Mouse (Mus musculus): ENCODE measurements around the gene Diras1. TPM values are rescaled to one million over a fixed set of nuclear protein-coding genes. Genes with fewer than 3 reads are reported as not detected.
A peak's percentile ranks its signal among the peaks of the same experiment; 100 is the strongest.

The Diras1 gene
- total RNA-seq, 2 experiments from 2014 or later, result 0.51 TPM; not detected in 1

DNA sequence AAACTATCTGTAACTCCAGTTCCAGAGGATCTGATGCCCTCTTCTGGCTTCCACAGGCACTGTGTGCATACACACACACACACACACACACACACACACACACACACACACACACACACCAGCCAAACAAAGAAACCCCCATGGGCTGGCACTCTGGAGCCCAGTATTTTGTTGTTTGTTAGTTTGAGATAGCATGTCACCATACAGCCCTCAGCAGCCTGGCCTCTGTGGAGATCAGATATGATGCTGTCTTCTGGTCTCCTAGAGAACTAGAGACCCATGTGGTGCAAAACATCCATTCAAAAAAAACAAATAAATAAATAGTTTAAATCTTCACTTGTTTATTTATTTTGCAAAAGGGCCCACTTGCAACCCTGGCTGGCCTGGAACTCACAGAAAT is 2.8 kb upstream of the Diras1 start:
- DNase-seq, result no peak

DNA sequence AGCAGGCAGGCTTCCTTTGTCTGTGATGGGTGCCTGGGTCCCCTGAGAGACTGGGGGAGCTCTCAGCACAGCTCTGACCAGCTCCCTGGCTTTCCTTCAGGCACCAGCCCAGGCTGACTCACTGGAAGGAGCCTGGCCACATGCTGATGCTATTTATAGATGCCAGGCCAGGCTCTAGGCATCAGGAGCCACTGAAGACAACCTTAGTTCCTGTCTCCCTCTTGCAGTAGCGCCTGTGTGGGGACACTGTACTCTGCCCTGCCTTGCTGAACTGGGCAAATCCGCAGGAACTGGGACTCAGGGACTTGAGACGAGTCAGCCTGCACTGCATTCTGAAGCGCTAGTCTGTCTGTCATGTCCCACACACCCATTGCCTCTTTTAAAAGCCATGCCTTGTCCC is 1.9 kb upstream of the Diras1 start:
- peak; percentile 58 for DNase-seq

GRCm38 (mm10) chr10:81026857-81027256 is 1.4 kb upstream of the Diras1 start:
- DNase-seq, result no peak

- no peak for DNase-seq
These were observed 328 bp downstream of the Diras1 start for GRCm38 (mm10) chr10:81025047-81025621.

GRCm38 (mm10) chr10:81024346-81024937 is 1.0 kb downstream of the Diras1 start:
- DNase-seq, result no peak

GRCm38 (mm10) chr10:81022744-81023143 is 2.7 kb downstream of the Diras1 start:
- DNase-seq, result no peak

DNA sequence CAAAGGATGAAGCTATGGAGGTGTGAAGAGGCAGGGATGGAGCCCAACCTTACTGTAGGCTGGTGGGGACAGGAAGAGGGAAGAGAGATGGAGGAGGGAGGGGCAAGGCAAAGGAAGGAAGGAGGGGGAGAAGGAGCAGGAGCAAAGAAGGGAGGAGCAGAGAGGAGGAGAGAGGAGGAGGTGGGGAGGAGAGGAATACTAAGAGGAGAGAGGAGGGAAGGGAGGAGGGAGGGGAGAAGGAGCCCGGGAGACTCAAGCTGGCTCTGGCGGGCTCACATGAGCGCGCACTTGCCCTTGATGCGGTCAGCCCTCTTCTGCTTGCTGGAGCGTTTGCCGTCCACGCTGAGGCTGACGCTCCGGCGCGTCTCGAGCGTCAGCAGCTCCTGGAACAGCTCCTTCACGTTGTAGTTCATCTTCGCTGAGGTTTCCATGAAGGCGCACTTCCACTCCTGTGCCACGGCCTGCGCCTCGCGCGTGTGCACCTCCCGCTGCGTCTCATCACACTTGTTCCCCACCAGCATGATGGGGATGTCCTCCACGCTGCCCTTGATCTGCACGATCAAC is 3.8 kb downstream of the Diras1 start:
- no peak for DNase-seq

DNA sequence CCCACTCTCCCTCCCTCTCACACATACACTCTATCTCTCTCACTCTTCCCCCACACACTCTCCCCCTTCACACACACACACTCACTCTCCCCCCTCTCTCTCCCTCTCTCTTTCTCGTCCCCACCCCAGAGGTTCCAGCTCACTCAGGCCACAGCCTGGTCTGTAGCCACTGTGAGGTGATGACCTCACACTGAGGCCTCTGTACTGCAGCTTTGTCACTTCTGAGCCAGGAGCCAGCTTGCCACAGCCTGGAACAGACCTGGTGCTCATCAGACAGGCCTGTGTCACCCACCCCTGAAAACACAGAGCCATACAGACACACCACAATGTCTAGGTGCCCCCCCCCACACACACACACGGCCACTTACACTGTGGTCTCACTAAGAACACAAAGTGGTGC is 5.3 kb downstream of the Diras1 start:
- DNase-seq, result no peak

DNA sequence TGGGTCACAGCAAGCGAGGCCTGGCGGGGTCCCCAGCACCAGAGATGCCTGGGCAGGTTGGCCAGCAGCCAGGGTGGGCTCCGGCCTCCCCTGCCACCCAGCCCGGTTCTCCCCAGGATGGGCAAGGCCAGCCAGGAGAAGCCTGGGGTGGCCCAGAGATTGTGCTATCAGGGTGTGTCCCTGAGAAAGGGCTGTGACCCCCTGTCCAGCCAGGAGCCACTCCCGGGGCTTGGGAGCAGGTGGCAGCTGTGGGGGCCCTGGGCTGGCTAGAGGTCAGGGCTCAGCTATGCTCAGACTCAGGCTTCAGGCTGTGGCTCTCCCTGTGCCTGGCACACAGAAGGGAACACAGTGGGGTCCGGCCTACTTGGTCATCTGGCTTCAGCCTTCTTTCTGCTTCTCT is 5.8 kb downstream of the Diras1 start:
- DNase-seq, result no peak

- DNase-seq, result no peak
These were observed 7.1 kb downstream of the Diras1 start for GRCm38 (mm10) chr10:81018326-81018725.

GRCm38 (mm10) chr10:81016645-81017044 is 8.8 kb downstream of the Diras1 start:
- DNase-seq, result no peak

DNA sequence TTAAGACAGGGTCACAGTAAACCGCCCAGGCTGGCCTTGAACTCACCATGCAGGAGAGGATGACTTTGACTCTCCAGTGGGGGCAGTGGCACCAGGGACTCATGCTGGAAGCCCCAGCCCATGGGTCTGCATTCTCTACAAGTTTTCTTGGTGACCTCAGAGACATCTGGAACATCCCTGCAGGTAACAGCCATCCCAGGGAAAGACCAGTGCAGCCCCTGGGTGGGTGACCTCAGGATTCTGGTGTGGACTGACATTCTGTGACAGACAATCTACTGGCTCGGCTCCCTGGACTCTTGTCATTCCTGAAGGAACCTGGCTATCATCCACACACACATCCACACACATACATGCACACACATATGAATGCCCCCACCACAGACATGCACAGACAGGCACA is 9.8 kb downstream of the Diras1 start:
- no peak for DNase-seq

GRCm38 (mm10) chr10:81014393-81015384 is 10.8 kb downstream of the Diras1 start, which contains the start of gene Gng7:
Gene Gng7 (minus strand): TSS chr10:81014945.
- DNase-seq, result peak; percentile 94

- DNase-seq, result no peak
These were observed 14.6 kb downstream of the Diras1 start for GRCm38 (mm10) chr10:81010851-81011250.

DNA sequence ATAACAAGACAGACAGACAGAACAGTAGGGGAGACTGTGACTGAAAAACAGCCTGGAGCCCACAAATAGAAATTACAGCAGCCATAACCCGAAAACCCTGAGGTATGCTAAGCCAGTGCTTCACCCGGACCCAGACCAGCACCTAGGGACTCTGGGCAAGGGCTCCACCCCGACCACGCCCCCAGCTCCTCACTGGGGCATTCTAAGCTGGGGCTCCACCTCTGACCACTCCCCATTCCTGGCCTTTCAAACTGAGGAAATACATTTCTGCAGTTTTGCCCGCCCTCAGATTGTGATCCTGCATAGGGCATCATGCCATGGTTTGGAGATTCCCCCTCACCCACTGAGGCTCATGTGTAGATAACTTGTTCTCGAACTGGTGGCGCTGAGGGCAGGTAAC is 18.2 kb downstream of the Diras1 start:
- DNase-seq, result no peak

DNA sequence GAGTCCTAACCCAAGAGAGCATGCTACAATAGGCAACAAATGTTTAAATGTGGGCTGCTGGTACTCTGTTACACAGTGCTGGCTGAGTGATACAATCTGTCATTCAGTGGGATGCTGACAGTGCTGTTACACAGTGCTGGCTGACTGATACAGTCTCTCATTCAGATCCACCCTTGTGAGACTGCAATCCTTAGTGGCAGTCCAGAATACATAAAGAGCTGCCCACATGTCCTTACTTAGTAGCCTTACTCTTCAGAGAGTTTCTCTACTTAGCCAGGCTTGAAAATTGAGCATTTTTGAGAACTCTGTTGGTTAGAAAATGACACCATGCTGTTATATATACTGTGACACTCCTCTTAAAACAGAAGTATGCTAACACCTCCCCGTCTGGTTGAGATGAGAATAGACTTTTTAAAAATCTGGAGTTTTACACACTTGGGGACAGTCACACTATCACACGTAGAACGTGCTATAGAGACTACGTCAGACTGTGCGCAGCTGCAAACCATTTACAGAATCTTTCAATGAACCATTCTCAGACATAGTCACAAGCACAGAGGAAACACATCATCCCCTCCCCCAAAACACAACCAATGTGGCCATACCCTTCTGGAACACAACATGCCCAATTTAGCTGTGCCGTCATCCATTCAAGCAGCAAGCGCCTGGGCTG is 19.3 kb downstream of the Diras1 start:
- DNase-seq, result no peak

GRCm38 (mm10) chr10:81001161-81001560 is 24.3 kb downstream of the Diras1 start:
- DNase-seq, result no peak

DNA sequence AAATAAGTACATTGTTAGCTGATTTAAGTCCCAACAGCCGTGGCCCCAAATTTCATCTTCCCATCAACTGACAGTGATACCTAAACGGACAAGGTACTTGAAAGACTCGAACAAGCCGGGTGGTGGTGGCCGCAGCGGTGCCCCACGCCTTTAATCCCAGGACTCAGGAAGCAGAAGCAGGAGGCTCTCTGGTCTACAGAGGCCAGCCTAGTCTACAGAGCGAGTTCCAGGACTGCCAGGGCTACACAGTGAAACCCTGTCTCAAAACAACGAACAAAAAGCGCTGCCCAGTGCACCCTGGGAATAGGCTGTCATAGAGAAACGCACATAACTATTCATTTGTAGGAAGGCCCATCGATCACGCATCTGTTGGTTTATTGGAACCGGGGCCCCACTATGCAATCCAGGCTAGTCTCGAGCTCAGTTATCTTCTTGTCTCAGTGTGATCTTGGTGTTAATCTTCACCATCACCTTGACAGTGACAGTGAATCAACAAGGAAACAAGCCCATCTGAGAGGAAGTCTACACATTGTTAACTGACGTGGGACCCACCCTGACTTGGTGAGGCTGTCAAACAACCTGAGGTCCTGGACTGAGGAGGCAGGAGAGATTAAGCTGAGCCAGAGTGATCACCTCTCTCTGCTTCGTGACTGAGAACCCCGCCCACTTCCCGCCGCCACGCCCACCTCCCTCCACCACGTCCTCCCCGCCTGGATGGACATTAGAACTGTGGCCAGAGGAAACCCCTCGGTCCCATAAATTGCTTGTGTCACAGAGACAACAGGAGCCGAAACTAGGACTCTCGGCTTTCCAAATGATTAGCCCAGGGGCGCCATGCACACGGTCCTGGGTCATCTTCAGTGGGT is 25.0 kb downstream of the Diras1 start:
- DNase-seq, result no peak

GRCm38 (mm10) chr10:80999362-81000196 is 25.9 kb downstream of the Diras1 start:
- DNase-seq, result peak; percentile 74

- no peak for DNase-seq
These were observed 26.7 kb downstream of the Diras1 start for GRCm38 (mm10) chr10:80998778-80999177.

Data from gastrocnemius, postnatal 25 days (tissue).